Mouse (Mus musculus) cerebellum, adult 9-11 months (tissue): ENCODE results near the gene Zmym4.

Experiments
- DNase-seq: peaks from one replicate; pipeline ENCODE4 v3.0.0; 2022

The Zmym4 gene

GRCm38 (mm10) chr4:126814854-126815253 is 153.1 kb downstream of the Zmym4 start:
- DNase-seq, result no peak

GRCm38 (mm10) chr4:126813212-126813611 is 154.7 kb downstream of the Zmym4 start:
- no peak for DNase-seq
